Mouse (Mus musculus) retina, adult 2 months (tissue): ENCODE measurements at regions not wholly inside any gene's neighbourhood (a gene's known extent, or its start where the extent isn't known, plus 50 kb on each side); places are given as distances from the start of the nearest gene placed in this dataset.
A peak's percentile ranks its signal among the peaks of the same experiment; 100 is the strongest.

Source experiments
- DNase-seq: peaks from one replicate; pipeline ENCODE4 v3.0.0-alpha.2; 2012; ENCODE audit warnings: low read depth, low spot score

DNA sequence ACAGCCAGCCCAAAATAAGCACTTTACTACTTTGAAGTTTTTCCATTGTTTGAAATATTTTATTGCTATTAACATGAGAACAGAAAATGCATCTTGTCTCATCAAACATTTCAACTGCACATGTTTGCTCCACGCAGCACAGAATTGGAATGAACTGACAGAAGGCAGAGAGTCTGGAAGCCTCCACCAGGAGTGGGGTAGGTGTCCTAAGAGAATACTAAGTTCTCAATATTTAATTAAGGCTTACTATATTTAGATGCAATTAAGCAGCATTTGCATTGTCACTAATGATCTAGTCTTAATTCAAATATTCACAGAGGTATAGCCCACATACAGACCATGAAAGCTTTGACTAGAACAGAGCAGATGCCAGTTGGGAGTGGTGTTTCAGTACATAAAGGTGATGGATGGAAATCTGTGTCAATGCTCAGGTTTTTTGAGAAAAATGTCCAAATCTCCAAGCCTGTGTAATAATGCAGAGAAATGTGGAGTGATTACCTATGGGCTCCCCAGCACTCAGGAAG is 491.2 kb downstream of the Tm4sf1 start:
- no peak for DNase-seq

DNA sequence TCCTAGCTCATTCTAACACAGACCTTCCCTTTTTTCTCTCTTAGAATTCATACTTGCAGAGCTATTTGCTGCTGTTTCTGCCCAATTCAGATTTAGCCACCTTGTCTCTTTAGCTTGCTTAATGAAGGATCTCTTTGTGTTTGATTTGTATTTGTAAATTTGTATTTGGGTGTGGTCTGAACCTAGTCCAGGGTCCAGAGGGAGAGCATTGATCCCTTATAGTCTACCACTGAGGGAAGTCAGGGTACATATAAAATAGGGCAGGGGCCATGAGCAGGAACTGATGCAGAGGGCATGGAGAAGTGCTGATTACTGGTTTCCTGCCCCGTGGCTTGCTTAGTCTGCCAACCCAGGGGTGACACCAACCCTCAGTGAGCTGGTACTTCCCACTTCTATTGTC is 508.7 kb downstream of the Tm4sf1 start:
- no peak for DNase-seq

DNA sequence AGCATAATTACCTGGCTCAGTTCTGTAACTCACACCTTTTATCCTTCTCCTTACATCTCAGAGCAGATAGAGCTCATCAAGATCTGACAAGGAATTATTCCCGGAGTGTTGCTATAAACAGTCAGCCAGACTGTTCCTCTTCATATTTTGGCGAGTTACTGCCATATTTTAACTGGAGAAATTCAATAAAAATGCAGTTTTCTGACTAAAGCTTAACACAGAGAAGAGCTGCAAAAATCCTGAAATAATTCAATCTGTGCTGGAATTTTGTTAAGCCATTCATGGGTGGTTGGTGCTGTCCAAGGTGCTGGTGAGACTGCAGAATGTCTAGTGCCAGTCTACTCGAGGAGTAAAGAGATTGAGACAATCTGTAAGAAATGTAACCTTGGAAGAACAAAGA is 512.6 kb downstream of the Tm4sf1 start:
- no peak for DNase-seq

DNA sequence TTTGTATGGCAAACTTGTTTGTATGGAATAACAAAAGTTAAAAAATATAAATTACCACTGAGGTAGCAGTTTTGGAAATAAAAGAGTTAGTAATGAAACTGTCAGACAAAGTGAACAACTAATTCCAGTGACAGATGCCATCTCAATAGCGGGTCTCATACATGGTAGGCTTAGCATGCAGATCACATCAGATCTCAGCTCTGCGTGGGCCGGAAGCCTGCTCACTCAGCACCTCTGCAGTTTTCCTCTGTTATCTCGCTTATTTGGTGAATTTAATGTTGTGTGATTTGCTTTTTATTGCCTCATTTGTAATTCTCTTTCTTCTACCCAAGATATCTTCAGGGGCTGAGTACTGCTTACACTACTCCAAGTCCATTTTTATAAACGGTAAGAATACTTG is 527.9 kb downstream of the Tm4sf1 start:
- DNase-seq = no peak

DNA sequence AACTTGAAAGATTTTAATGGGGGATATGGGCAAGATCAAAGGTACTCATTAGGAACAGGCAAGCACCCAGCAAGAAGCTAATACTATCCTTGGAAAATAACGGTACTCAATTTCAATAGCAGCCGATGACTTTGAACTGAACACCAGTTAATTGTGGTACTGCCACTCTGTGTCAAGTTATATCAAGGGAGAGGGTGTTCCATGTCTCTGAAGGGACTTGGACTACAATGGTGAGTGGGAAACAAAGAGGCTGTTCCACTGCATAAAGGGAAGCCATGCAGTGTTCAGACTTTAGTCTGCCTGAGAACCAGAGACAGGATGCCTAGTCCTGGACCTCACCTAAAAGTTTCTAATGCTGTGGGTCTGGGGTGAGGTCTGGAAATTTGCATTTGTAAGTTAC is 531.6 kb downstream of the Tm4sf1 start:
- DNase-seq = no peak

DNA sequence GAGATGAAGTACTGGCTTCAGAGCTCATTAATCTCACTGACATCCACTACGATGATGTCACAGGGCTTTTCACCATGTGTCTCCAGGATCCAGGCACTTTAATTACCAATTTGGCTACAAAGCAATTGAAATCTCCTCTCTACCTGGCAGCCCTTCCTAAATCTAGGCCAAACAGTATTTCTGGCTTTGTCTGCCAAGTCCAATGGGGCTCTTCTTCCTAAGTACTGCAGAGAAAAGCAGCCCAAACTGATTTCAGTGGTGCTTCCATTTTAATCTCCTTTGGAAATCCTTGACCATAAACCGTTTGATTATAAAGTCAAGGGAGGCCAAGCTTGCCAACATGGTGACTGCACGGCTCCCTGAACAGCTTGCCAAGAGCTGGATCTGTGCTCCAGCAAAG is 534.7 kb downstream of the Tm4sf1 start:
- DNase-seq = no peak

DNA sequence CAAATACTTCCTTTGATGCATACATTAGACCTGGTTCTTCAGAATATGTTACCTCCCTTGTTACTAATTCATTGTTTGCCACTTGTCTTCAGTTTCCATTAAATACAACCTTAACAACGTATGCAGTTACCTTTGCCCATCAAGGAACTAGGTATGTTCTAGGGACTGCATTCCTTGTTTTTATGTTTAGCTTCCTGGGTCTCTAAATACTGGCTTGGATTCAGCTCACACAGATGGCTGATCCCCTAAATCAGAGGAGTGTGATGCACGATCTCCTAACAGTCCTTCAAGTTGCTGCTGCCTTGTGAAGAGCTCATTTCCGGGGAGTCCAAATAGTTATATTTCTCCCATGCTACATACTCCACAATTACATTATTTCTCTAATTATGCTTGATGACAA is 537.5 kb downstream of the Tm4sf1 start:
- no peak for DNase-seq

DNA sequence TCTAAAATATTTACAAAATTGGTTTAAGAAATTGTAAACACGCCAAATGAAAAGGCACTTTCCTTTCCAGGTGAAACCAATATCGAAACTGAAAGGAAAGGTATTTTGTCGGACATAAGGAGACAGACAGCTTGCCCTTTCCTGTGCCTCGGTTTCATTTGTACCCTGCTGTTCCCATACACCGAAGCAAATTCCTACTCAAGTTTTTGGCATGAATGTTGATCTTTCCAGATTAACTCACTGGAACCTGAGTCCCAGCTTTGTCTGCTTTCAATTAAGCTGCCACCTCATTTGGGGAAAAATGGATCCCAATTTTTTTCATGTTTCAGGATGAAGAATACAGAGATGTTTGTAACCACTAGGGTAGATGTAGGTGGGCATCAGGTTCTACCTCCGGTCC is 537.9 kb downstream of the Tm4sf1 start:
- no peak for DNase-seq

DNA sequence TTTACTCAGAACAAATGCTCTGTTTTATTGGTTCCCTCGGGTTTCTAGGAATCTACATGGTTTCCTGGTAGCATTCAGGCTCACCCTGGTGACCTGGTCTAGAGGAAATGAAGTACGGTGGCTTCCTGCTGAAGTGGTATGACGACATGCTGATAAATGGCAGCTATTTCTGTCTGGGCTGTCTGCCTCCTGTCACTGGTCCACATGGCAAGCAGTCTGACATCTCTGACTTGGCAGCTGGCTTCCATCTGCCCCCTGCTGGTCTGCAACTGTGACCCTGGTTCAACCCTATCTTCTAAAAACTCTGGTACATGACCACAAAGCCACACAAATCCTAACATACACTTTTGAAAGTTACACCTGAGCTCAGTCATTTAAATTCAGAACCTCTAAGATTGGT is 548.1 kb downstream of the Tm4sf1 start:
- DNase-seq = peak; percentile 26

DNA sequence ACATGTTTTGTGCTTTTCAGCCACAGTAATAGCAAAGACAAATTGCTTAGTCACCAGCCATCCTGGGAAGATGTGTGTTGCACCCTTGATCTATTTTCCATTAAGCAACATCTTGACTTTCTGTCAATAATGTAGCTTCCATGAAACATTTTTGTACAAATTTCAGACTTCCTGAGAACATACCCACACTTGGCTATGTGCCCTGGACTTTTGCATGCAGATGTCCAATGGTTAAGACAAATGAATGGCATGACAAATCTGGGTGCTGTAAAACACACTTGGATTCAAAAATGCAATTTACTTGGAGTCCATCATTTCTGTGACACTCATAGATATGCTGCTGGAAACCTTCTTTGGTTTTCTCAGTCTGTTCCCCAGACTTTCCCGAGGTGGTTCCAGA is 549.9 kb downstream of the Tm4sf1 start:
- DNase-seq = no peak

DNA sequence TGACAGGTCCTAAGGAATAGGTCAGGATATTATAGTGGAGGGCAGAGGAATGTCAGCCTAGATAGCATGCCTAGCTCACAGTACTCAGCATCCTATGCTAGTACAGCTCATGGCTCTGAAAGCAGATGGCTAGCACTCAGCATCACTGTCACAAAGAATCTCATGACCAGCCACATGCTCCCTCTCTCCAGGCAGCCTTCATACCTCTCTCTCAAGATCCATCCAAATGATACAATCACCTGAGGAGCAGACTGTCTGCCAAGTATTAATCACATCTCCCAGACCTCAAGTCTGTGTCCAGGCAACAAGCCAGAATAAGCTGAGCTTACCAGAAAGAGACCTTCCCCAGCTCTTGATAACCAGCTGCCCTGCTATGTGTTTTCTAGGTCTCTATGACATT is 557.4 kb upstream of the Nbea start:
- no peak for DNase-seq

DNA sequence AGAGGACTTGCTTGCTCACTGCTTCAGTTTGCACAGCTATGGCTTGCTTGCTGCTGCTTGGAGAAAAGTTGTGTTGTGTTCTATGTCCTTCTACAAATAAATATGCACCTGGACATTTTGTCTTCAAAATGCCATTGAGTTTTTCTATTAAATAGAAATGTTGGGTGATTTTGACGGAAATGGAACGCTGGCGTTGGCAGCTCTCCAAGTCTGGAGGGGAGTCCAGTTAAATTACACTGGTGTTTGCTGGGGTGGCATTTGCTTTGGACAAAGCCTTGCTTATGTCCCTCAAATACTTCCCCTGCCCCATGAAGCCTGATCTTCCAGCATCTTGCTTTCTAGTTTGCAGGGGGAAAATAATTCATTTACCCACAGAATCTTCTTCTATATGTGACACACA is 556.0 kb upstream of the Nbea start:
- DNase-seq = no peak

DNA sequence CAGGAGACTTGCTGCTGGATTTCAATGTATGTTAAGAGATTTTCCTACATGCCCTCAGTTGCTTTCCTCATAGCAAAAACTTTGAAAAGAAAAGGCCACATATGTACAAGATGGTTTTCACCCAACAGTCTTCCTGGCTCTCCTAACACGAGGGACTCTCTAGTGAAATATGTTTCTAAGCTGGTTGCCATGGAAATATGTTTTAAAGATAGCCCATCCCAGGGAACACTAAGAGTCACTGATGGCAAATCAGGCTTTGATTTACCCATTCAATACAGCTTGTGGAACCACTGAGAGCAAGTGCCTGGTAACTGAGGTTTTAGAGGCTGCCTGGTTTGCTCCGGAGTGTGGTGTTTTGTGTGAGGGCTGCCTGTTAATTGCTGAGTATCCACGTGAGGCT is 547.3 kb upstream of the Nbea start:
- no peak for DNase-seq

DNA sequence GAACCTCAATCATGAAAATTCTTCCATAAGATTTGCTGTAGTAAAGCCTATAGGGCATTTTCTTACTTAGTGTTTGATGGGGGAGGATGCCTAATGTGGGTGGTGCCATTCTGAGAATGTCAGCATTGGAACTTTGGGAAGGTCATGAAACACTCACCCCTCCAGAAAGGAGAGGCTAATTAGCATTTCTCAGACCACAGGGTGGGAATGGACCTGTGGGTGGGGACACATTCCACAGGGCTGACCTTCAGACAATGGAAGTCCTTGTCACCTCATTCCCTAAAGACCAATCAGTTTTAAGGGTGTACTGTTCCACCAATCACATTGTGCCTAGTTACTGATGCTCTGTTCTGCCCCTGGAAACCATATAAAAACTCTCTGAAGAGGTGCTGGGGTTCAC is 541.5 kb upstream of the Nbea start:
- DNase-seq = no peak

DNA sequence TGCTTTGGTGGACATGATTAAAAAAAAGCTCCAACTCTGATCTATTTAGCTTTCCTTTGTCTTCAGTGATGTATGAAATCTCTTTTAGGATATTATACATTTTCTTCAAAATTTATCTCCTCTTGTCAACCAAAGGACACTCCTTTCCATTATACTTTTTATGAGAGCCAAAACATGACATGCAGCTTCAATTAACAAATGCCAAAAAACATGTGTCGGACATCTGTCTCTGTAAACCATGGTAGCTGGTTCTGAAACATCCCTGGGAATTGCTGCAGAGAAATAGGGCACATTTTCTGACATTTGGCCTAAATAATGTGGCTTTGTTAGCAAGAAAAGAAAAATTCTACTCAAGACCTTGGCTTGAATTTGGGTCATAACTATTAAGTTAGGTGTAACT is 524.8 kb upstream of the Nbea start:
- DNase-seq = no peak

DNA sequence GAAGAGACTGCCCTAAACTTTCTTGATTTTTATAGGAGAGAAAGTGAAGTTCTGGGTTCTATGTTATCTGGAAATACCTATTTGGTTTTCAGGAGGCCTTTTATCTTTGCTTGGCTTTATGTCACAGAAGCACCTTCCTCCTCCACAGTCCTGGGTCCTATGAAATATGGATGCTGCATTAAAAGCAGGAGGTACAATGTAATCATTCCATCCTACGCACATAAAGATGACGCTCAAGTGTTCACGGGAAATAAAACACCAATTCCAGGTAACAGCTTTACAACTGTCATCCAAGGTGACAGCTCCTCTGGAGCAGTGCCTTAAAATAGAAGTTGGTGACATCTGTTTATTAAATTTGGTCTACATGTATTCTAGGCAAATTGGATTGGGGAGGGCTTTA is 523.8 kb upstream of the Nbea start:
- no peak for DNase-seq

DNA sequence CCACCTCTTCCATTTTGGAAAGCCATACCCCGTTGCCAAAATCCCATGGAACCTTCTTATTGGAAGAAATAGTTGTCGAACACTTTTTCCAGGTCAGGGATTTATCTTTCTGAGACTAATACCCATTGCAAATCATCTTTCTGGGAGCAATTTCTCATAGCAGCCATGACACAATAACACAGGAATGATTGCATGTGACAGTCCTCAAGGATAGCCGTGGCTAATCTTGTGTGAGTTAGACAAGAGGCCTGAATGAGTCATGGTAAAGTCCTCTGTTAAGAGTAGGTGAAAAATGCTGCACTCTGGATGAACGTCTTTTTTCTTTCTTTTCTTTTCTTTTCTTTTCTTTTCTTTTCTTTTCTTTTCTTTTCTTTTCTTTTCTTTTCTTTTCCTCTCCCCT is 522.5 kb upstream of the Nbea start:
- DNase-seq = no peak

DNA sequence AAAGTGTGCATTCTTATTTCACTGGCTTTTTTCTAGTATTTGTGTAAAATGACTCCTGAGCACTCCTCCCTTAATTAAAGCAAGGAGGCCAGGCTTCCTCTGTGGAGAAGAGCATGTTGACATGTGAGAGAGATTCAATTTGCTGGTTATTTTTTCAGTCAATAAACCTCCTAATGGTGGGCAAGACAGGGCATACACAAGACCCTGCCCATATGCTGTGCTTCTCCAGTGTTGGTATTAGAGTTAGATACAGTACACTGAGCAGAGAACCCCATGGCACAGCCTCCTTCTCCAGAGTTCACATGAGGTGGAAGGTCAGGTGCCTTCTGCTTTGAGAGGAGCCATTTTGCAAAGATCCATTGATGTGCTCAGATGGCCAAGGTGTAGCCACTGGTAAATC is 515.4 kb upstream of the Nbea start:
- DNase-seq = no peak

DNA sequence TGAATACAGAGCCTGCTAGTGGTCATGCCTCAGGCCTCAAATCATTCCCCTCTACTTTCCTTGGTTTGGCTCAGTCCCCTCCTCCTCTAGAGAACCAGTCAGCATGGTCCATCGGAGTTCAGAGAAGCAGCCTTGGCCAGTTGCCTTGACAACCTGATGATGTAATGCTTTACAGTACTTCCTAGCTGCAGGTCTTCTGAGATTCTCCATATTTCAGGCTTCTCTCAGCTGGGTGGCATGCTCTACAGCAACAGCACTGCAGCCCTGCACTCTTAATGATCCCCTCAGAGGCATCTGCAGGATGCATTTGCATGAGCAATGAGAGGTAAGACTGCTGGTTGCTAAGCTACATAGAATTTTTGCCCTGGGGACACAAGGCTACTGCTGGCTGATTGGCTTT is 514.7 kb upstream of the Nbea start:
- peak; percentile 9 for DNase-seq

DNA sequence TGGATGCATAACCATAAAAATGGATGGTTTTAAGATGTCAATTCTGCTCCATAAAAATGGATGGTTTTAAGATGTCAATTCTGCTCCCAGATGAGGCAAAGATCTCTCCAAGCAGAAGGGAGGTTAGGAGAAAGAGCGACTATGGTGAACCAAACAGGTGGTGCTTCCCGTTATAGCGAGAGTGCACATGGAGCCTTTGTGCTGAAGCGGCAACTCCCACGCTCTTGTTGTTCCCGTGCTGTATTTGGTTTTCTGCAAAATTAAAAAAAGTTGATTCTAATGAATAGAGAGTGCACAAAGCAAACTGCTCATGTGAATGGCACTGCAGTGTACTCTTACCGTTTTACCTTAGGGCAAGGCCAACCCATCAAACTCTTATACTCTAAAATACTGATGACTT is 497.5 kb upstream of the Nbea start:
- DNase-seq = no peak

DNA sequence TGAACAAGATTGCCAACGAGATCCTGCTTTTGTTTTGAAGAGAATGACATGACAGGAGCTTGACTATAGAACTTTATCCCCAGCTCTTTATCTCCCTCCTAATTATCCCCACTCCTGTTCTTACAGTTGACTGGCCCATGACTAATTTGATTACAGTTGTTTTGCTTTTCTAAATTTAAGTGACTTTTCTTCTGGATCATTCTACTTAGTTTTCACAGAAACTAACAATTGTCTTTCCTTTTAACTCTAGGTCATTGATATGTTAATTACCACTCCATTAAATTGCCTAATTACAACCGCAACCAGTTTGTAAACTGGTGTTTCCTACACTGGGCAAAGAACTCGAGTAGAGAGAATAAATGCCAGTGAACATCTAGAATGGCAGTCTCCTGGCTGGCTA is 485.3 kb upstream of the Nbea start:
- DNase-seq = no peak

DNA sequence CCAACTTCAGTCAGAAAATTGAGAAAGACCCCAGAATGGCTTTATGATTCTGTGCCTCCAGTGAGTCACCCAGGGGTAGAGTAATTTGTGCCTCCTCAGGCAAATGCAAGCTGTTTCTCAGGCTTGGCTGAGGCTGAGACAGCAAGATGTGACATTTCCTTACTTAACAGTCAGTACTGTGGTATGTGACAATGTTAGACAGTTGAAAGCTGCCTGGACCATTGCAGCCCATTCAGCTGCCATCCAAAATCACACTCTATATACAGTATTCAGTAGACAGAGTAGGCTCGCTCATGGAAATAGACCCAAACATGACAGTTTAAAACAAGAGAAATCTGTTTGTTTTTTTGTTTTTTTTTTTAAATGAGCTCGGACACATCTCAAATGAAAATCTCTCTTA is 477.1 kb upstream of the Nbea start:
- no peak for DNase-seq

DNA sequence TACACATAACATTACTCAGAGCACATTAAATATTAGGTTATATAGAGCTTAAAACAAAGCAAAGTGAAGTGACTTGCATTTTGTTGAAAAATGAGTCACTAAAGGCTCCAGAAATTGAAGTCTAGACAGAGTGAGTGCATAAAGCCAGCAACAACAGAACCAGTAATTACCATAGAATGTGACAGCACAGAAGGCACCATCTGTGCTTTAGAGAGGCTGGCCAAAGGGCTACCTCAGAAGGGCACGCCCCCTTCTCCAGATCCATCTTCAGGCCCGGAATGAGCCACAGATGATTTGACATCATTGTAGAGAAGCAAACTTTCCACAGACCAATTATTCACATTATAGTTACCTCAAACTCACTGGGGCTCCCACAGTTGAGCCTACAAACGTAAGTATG is 463.8 kb upstream of the Nbea start:
- DNase-seq = no peak
